Mouse (Mus musculus): ENCODE results near the gene Tecpr1. TPM values are rescaled to one million over a fixed set of nuclear protein-coding genes. Genes with fewer than 3 reads are reported as not detected.

The Tecpr1 gene
- polyA plus RNA-seq, 1 experiment from 2014 or later: 15.3 TPM

- Histone ChIP-seq H3K4me3 (replicated peaks; ENCODE audit: low read depth, low read length) (no peak overlapping the region), H3K4me1 (replicated peaks; ENCODE audit: insufficient read depth, low read length) (no peaks in the 10 kb centered on the region), H3K36me3 (ENCODE audit: insufficient read depth, low read length) (peaks cover 6% of the 10 kb centered on the region), H3K9me3 (replicated peaks; ENCODE audit: low read length) (no peaks in the 10 kb centered on the region), H3K4me2 (ENCODE audit: low read length) (no peak overlapping the region), H3K27me3 (ENCODE audit: insufficient read depth, low read length) (no peaks in the 10 kb centered on the region), H3K9ac (ENCODE audit: low read depth, low read length) (no peak overlapping the region), H3K27ac (no peak overlapping the region)
- 100% methylated on average over 2 of the region's 2 CpGs for WGBS
- DNase-seq (ENCODE audit: low spot score) (no peak), ATAC-seq (replicated peaks; ENCODE audit: low FRiP score, low read depth) (no peak; the same call in 1 of the 2 replicates)
- no peak for TF ChIP-seq CTCF (IDR thresholded peaks at IDR 0.05; ENCODE audit: low read depth)
Measured at GRCm38 (mm10) chr5:144215992-144216391, 7.4 kb downstream of the Tecpr1 start.

- no peaks in the 10 kb centered on the region for H3K4me1 ChIP-seq (replicated peaks; ENCODE audit: insufficient read depth, low read length)
- peak; percentile 63 for DNase-seq (ENCODE audit: low spot score)
- H3K4me2 ChIP-seq (ENCODE audit: low read length): no peak overlapping the region
- peaks cover 18% of the 10 kb centered on the region for H3K36me3 ChIP-seq (ENCODE audit: insufficient read depth, low read length)
- no peak overlapping the region for H3K27ac ChIP-seq
- WGBS: 39% methylated on average over 7 of the region's 7 CpGs
- H3K9me3 ChIP-seq (replicated peaks; ENCODE audit: low read length): no peaks in the 10 kb centered on the region
- ATAC-seq (replicated peaks; ENCODE audit: low FRiP score, low read depth): 0 out of 2 replicates have a peak, but pooled peaks have one; percentile 34
- H3K9ac ChIP-seq (ENCODE audit: low read depth, low read length): no peak overlapping the region
- peak; percentile 94 for TF ChIP-seq CTCF (IDR thresholded peaks at IDR 0.05; ENCODE audit: low read depth)
- H3K4me3 ChIP-seq (replicated peaks; ENCODE audit: low read depth, low read length): no peak overlapping the region
- no peaks in the 10 kb centered on the region for H3K27me3 ChIP-seq (ENCODE audit: insufficient read depth, low read length)
Measured at GRCm38 (mm10) chr5:144214453-144214852, 9.0 kb downstream of the Tecpr1 start.

- TF ChIP-seq CTCF (IDR thresholded peaks at IDR 0.05; ENCODE audit: low read depth): peak; percentile 83
- Histone ChIP-seq H3K9me3 (replicated peaks; ENCODE audit: low read length) (no peaks in the 10 kb centered on the region), H3K36me3 (ENCODE audit: insufficient read depth, low read length) (peaks cover 44% of the 10 kb centered on the region), H3K27ac (no peak overlapping the region), H3K4me3 (replicated peaks; ENCODE audit: low read depth, low read length) (no peak overlapping the region), H3K4me1 (replicated peaks; ENCODE audit: insufficient read depth, low read length) (no peaks in the 10 kb centered on the region), H3K9ac (ENCODE audit: low read depth, low read length) (no peak overlapping the region), H3K27me3 (ENCODE audit: insufficient read depth, low read length) (no peaks in the 10 kb centered on the region), H3K4me2 (ENCODE audit: low read length) (no peak overlapping the region)
- DNase-seq (ENCODE audit: low spot score): peak; percentile 58
- 43% methylated on average over 11 of the region's 11 CpGs for WGBS
- 0 out of 2 replicates have a peak, but pooled peaks have one; percentile 9 for ATAC-seq (replicated peaks; ENCODE audit: low FRiP score, low read depth)
Measured at GRCm38 (mm10) chr5:144207478-144207877, 15.9 kb downstream of the Tecpr1 start.

DNA sequence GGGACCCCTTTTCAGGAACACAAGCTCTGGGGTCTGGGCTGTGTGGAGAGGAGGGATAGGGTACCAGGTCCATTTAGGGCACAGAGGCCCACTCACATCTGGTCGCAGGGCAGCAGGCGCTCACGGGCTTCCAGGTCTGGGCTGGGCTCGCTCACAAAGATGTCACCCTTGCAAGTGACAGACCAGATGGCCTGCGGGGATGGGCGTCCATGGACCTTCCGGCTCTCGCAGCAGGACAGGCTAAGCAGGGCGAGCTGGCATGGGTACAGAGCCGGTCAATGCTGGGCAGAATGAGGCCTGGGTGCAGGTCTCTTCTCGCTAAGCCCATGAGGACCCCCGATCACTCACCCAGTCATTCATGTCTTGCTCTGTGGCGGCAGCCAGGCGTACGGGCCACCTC lies 17.3 kb downstream of the Tecpr1 start:
- no peaks in the 10 kb centered on the region for H3K4me1 ChIP-seq (replicated peaks; ENCODE audit: insufficient read depth, low read length)
- H3K4me2 ChIP-seq (ENCODE audit: low read length): no peak overlapping the region
- H3K9ac ChIP-seq (ENCODE audit: low read depth, low read length): no peak overlapping the region
- no peaks in the 10 kb centered on the region for H3K9me3 ChIP-seq (replicated peaks; ENCODE audit: low read length)
- no peak for DNase-seq (ENCODE audit: low spot score)
- no peak overlapping the region for H3K27ac ChIP-seq
- H3K4me3 ChIP-seq (replicated peaks; ENCODE audit: low read depth, low read length): no peak overlapping the region
- WGBS: 87% methylated on average over 15 of the region's 15 CpGs
- no peak for ATAC-seq (replicated peaks; ENCODE audit: low FRiP score, low read depth)
- peaks cover 46% of the 10 kb centered on the region for H3K36me3 ChIP-seq (ENCODE audit: insufficient read depth, low read length)
- H3K27me3 ChIP-seq (ENCODE audit: insufficient read depth, low read length): no peaks in the 10 kb centered on the region
- TF ChIP-seq CTCF (IDR thresholded peaks at IDR 0.05; ENCODE audit: low read depth): no peak

- H3K4me2 ChIP-seq (ENCODE audit: low read length): no peak overlapping the region
- WGBS: 72% methylated on average over 10 of the region's 10 CpGs
- H3K4me1 ChIP-seq (replicated peaks; ENCODE audit: insufficient read depth, low read length): no peaks in the 10 kb centered on the region
- no peak for DNase-seq (ENCODE audit: low spot score)
- no peak overlapping the region for H3K27ac ChIP-seq
- ATAC-seq (replicated peaks; ENCODE audit: low FRiP score, low read depth): no peak
- H3K36me3 ChIP-seq (ENCODE audit: insufficient read depth, low read length): peaks cover 42% of the 10 kb centered on the region
- peak; percentile 30; the same call in 1 of the 2 replicates for TF ChIP-seq CTCF (IDR thresholded peaks at IDR 0.05; ENCODE audit: low read depth)
- H3K27me3 ChIP-seq (ENCODE audit: insufficient read depth, low read length): no peaks in the 10 kb centered on the region
- H3K4me3 ChIP-seq (replicated peaks; ENCODE audit: low read depth, low read length): no peak overlapping the region
- H3K9me3 ChIP-seq (replicated peaks; ENCODE audit: low read length): no peaks in the 10 kb centered on the region
- H3K9ac ChIP-seq (ENCODE audit: low read depth, low read length): no peak overlapping the region
Measured at GRCm38 (mm10) chr5:144204911-144205310, 18.5 kb downstream of the Tecpr1 start.

DNA sequence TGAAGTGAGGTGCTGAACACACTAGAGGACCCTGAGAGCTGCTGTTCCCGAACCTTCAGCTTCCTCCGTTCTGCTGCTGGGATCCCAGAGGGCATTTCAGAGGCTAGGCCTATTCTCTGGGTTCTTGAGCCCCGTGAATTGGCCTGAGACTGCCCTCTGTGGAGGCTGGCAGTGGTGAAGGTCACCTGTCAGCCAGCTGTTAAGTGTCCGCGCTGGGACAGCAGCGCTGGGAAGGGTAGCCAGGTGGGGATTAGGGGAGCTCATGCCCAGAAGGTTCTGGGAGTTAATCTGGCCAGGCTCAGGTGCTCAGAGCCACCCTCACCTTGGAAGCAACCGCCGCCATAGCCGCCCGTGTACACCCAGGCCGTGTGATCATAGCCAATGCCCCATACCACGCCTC lies 19.1 kb downstream of the Tecpr1 start:
- peaks cover 37% of the 10 kb centered on the region for H3K36me3 ChIP-seq (ENCODE audit: insufficient read depth, low read length)
- no peak overlapping the region for H3K4me2 ChIP-seq (ENCODE audit: low read length)

More for the DNA sequence above, 19.1 kb downstream of the Tecpr1 start:
- ATAC-seq (replicated peaks; ENCODE audit: low FRiP score, low read depth) (no peak), DNase-seq (ENCODE audit: low spot score) (no peak)
- no peak overlapping the region for H3K9ac ChIP-seq (ENCODE audit: low read depth, low read length)
- no peaks in the 10 kb centered on the region; the same call in 1 of the 2 replicates for H3K4me1 ChIP-seq (replicated peaks; ENCODE audit: insufficient read depth, low read length)
- no peaks in the 10 kb centered on the region for H3K9me3 ChIP-seq (replicated peaks; ENCODE audit: low read length)
- no peaks in the 10 kb centered on the region for H3K27me3 ChIP-seq (ENCODE audit: insufficient read depth, low read length)
- H3K4me3 ChIP-seq (replicated peaks; ENCODE audit: low read depth, low read length): no peak overlapping the region
- H3K27ac ChIP-seq: no peak overlapping the region
- 95% methylated on average over 12 of the region's 12 CpGs for WGBS
- no peak for TF ChIP-seq CTCF (IDR thresholded peaks at IDR 0.05; ENCODE audit: low read depth)

Data from kidney, postnatal 0 days (tissue).